Mouse (Mus musculus): ENCODE data around the gene Cox11. TPM values are rescaled to one million over a fixed set of nuclear protein-coding genes. Genes with fewer than 3 reads are reported as not detected.
A peak's percentile ranks its signal among the peaks of the same experiment; 100 is the strongest.

The Cox11 gene
- polyA plus RNA-seq (2016; fragmentation: Nextera tagmentation; extraction: Ambion mirVana): 30.2 and 32.2 TPM in 2 replicates

DNA sequence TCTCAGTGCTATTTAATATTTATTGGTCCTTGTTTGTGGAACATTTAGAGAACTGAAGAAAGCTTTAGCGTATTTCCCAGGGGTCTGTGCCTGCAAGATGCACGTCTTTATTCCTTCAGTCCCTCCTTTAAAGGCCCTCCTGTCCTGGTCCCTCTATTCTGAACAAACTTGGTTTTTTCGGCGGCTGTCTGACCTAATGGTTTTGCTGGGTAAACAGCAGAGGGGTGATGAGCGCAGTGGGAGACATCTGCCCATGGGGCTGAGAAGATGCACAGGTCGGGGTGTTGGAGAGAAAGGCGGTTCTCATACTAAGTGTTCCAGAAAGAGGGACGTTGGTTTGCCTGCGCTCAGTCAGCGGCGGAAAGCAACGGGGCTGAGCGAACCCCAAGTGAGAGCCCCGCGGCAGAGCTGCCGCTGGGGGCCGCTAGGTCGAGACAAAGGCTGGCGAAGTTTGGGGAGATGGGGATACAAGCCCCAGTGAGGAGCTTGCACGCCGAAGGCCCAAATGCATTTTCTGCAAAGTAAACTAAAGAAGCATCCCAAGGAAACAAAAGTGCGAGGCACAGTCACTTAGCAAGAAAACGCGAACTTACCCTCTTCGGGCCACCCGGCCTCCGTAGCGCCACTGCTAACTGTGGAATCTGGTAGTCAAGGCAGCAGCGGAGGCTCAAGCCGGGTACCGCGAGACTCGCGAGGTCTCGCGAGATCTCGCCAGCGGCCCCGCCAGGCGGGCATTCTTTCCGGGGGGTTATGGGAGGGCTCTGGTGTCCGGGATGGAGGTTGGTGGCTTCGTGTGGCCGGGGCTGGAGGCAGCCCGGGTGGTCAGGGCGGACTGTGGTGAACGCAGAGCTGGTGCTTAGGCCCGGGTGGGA is at the start of gene Cox11, which contains the start of gene Stxbp4:
Gene Cox11 (plus strand): TSS at position 734 of the 872 bp plus-strand sequence.
Gene Stxbp4 (minus strand): TSS at position 645 of the 872 bp plus-strand sequence.
- H3K9me3 ChIP-seq: no peaks in the 10 kb centered on the region
- no peaks in the 10 kb centered on the region for H3K27me3 ChIP-seq (ENCODE audit: poor library complexity, severe bottlenecking)
- under 1% methylated on average over 48 of the region's 48 CpGs for WGBS
- H3K4me1 ChIP-seq: peaks cover 29% of the 10 kb centered on the region
- H3K27ac ChIP-seq: peak within 1 kb of the TSS; percentile 99
- H3K4me3 ChIP-seq: peak within 1 kb of the TSS; percentile 88
- DNase-seq (ENCODE audit: extremely low spot score, low spot score): peak; percentile 94
- peaks cover 31% of the 10 kb centered on the region for H3K36me3 ChIP-seq (replicated peaks)

DNA sequence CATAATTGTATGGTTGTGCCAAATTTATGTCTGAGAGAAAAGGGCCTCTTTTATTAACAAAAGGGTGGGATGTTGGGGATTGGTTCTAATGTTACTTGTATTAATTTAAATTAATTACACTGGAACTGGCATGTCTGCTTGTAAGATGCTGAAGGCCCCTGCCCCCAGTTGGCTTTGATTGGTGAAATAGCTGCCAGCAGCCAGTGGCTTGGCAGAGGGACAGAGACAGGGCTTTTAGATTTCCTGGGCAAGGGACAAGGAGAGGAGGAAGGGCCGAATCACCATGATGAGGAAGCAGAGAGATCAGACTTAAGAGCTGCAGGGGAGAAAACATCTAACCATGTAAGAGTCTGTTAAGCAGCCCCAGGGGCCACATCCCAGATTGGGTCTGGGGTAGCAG is 47.0 kb upstream of the Cox11 start:
- no peak for DNase-seq (ENCODE audit: extremely low spot score, low spot score)
- no peak overlapping the region for H3K27ac ChIP-seq
- no peak overlapping the region for H3K4me3 ChIP-seq
- H3K4me1 ChIP-seq: no peaks in the 10 kb centered on the region
- peaks cover 5% of the 10 kb centered on the region; the same call in 1 of the 2 replicates for H3K9me3 ChIP-seq
- H3K27me3 ChIP-seq (ENCODE audit: poor library complexity, severe bottlenecking): no peaks in the 10 kb centered on the region
- 93% methylated on average over 1 of the region's 1 CpGs for WGBS
- peaks cover 82% of the 10 kb centered on the region for H3K36me3 ChIP-seq (replicated peaks)

DNA sequence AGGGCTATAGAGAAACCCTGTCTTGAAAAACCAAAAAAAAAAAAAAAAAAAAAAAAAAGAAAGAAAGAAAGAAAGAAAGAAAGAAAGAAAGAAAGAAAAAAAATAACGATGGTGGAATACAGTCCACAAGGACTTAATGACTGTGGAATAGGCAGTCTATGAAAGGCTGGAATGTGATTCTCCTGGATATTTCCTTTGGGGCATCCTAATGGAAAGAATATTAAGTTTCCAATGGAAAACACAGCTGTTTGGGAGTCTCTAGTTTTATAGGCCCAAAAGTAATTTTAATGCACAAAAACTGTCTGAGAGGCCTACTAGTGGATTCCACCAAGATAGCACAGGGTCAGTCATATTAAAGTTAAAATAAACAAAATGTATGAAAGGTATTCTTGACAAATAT is 42.1 kb upstream of the Cox11 start:
- 86% methylated on average over 1 of the region's 1 CpGs for WGBS
- Histone ChIP-seq H3K4me1 (no peaks in the 10 kb centered on the region), H3K36me3 (replicated peaks) (peaks cover 80% of the 10 kb centered on the region), H3K4me3 (no peak overlapping the region), H3K9me3 (no peaks in the 10 kb centered on the region), H3K27ac (no peak overlapping the region), H3K27me3 (ENCODE audit: poor library complexity, severe bottlenecking) (no peaks in the 10 kb centered on the region)
- DNase-seq (ENCODE audit: extremely low spot score, low spot score): no peak

DNA sequence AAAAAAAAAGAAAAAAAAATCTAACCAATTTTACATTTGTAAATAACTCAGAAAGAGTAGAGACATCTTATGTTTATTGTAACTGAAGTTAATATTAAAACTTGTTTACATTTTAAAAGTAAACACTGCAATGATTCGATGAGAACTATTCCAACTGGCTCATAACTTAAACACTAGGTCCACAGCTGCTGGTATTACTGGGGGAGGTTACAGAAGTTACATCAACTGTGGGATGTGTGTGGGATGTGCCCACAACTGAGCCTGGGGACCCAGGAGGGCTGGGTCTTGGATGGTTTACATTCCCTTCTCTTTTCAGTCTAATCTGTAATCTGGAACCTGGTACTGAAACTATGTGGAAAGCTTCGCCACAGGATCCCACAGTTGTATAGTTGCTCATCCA is 34.9 kb upstream of the Cox11 start:
- 99% methylated on average over 2 of the region's 2 CpGs for WGBS
- no peak for DNase-seq (ENCODE audit: extremely low spot score, low spot score)
- Histone ChIP-seq H3K36me3 (replicated peaks) (peaks cover 80% of the 10 kb centered on the region), H3K9me3 (no peaks in the 10 kb centered on the region), H3K27ac (no peak overlapping the region), H3K4me1 (no peaks in the 10 kb centered on the region), H3K4me3 (no peak overlapping the region), H3K27me3 (ENCODE audit: poor library complexity, severe bottlenecking) (no peaks in the 10 kb centered on the region)

DNA sequence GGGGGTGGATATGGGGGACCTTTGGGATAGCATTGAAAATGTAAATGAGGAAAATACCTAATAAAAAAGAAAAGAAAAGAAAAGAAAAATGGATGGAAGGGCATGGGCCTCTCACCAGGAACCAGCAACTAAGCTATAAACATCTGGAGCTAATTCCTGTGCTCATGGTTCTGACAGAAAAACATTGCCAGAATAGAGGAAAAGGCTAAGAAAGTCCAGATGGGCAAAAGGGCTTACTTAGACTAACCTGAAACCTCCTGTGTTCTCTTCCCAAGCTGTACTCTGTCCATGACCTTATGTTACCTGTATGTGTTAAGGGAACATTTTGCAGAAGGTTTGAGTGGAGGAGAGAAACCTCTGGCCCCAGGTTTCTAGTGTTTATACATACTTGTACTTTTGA is 25.9 kb upstream of the Cox11 start:
- H3K4me1 ChIP-seq: no peaks in the 10 kb centered on the region
- no peak overlapping the region for H3K4me3 ChIP-seq
- no peaks in the 10 kb centered on the region for H3K27me3 ChIP-seq (ENCODE audit: poor library complexity, severe bottlenecking)
- no peak overlapping the region for H3K27ac ChIP-seq
- DNase-seq (ENCODE audit: extremely low spot score, low spot score): no peak
- H3K9me3 ChIP-seq: no peaks in the 10 kb centered on the region
- peaks cover 63% of the 10 kb centered on the region for H3K36me3 ChIP-seq (replicated peaks)

DNA sequence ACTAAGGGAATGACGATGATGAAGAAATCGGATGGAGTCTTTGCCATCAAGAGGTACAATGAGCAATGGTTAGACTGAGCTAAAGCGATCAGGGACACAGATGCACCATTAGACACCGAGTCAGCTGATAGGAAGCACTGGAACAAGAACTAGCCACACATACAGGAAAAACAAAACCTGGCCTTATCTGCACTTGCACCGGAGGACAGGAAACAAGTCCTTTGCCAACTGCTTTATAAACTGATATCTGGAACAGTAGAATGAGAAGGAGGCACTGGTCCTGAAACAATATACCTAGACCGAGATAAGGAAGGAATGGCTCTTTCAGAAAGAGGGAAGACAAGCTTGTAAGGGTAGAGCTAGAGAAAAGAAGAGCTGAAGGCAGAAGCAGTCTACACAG is 23.2 kb upstream of the Cox11 start:
- H3K27ac ChIP-seq: no peak overlapping the region
- DNase-seq (ENCODE audit: extremely low spot score, low spot score): no peak
- H3K4me1 ChIP-seq: no peaks in the 10 kb centered on the region
- no peaks in the 10 kb centered on the region for H3K27me3 ChIP-seq (ENCODE audit: poor library complexity, severe bottlenecking)
- no peak overlapping the region for H3K4me3 ChIP-seq
- H3K9me3 ChIP-seq: no peaks in the 10 kb centered on the region
- H3K36me3 ChIP-seq (replicated peaks): peaks cover 63% of the 10 kb centered on the region
- WGBS: 91% methylated on average over 6 of the region's 6 CpGs

DNA sequence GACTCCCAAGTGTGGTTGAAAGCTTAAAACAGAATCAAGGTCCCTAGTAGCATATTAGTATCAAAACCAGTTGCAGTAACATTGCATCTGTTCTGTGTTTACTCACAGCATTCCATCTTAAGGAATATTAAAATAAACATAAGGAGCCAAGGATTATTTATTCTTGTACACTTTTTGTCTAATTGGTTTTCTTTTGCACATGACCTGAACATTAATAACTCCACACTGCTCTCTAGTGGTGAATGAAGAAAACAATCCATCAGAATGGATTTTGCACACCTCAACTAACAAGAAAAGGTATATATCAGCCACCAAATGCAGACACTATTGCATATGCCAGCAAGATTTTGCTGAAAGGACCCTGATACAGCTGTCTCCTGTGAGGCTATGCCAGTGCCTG is 21.5 kb upstream of the Cox11 start:
- no peaks in the 10 kb centered on the region for H3K27me3 ChIP-seq (ENCODE audit: poor library complexity, severe bottlenecking)
- no peak overlapping the region for H3K27ac ChIP-seq
- no peaks in the 10 kb centered on the region for H3K4me1 ChIP-seq
- no peaks in the 10 kb centered on the region for H3K9me3 ChIP-seq
- DNase-seq (ENCODE audit: extremely low spot score, low spot score): no peak
- H3K36me3 ChIP-seq (replicated peaks): peaks cover 67% of the 10 kb centered on the region
- no peak overlapping the region for H3K4me3 ChIP-seq

DNA sequence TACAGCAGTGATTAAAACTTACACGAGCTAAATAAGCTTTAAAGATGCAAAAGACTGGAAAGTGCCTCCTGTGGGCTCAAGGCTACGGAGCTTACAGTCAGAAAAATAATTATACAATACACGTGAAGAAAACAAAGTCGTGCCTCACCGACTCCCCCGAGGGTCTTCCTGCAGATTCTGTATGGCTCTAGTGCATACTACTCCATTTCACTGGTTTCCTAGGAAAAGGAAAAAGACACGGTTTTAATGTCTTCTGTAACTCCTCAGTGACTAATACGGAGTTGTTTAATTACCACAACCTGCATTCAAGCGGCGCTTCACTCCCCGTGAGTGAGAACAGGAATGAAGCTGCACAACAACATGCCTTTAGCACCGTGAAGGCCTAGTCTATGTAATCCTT is 15.9 kb upstream of the Cox11 start:
- DNase-seq (ENCODE audit: extremely low spot score, low spot score): no peak
- Histone ChIP-seq H3K36me3 (replicated peaks) (peaks cover 36% of the 10 kb centered on the region), H3K4me1 (no peaks in the 10 kb centered on the region), H3K9me3 (no peaks in the 10 kb centered on the region), H3K4me3 (no peak overlapping the region), H3K27ac (no peak overlapping the region), H3K27me3 (ENCODE audit: poor library complexity, severe bottlenecking) (no peaks in the 10 kb centered on the region)
- WGBS: 94% methylated on average over 12 of the region's 12 CpGs

DNA sequence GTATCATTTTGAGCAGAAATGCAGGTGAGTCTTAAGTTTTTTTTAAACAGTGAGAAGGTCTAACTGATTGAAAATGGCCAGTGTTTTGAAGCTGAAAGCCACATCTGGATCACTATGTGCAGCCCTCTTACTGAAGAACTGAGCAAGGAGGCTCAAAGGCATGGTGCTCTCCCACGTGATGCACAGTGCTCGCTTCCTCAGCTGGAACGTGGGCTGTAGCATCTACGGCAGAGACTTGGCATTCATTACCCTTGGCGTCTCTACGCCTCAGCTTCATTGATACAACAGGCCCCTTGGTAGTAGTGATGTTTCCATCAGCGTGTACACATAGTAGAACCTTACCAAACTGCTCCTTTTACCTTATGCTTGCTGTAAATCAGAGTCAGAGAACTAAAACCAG is 15.5 kb upstream of the Cox11 start:
- H3K4me1 ChIP-seq: no peaks in the 10 kb centered on the region
- H3K27me3 ChIP-seq (ENCODE audit: poor library complexity, severe bottlenecking): no peaks in the 10 kb centered on the region
- DNase-seq (ENCODE audit: extremely low spot score, low spot score): no peak
- peaks cover 32% of the 10 kb centered on the region for H3K36me3 ChIP-seq (replicated peaks)
- H3K9me3 ChIP-seq: no peaks in the 10 kb centered on the region
- no peak overlapping the region for H3K4me3 ChIP-seq
- WGBS: 93% methylated on average over 7 of the region's 7 CpGs
- H3K27ac ChIP-seq: no peak overlapping the region

DNA sequence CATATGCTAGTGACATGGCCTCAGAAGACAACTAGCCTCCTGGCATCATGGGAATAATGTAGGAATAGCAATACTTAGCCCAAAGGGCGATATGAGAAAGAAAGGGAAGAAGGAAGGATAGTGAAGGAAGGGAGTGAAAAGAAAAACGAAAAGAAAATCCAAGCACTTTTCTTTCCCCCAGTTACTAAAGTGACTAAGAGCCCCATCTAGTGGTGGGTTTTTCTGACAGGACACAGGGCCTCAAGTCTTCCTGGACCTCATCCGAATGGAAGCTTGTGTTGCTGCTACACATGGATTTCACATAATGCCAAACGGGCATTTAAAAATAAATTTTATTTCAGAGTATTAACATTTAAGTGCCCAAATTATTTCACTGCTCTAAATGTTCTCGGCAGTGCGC is 14.5 kb upstream of the Cox11 start:
- H3K27me3 ChIP-seq (ENCODE audit: poor library complexity, severe bottlenecking): no peaks in the 10 kb centered on the region
- H3K27ac ChIP-seq: no peak overlapping the region
- no peak for DNase-seq (ENCODE audit: extremely low spot score, low spot score)
- H3K4me1 ChIP-seq: no peaks in the 10 kb centered on the region
- no peak overlapping the region for H3K4me3 ChIP-seq
- H3K9me3 ChIP-seq: no peaks in the 10 kb centered on the region
- H3K36me3 ChIP-seq (replicated peaks): peaks cover 24% of the 10 kb centered on the region
- 60% methylated on average over 6 of the region's 6 CpGs for WGBS

DNA sequence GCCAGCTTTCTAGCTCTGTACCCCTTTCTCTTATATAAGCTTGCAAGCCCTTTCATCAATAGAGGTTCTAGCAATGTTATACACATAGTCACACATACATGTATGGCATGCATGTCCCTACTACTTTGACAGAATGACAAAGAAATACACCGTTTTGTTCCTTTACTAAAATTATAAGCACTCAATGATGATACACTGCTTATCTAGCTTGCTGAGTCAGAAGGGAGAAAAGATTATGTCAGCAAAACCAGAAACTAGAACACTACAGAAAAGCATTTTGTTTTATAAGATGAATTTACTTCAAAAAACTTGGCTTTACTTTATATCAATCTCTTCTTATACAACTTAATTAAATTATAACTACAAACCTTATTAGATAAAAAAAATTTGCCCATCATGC is 12.8 kb upstream of the Cox11 start:
- WGBS: 90% methylated on average over 1 of the region's 1 CpGs
- DNase-seq (ENCODE audit: extremely low spot score, low spot score): no peak

DNA sequence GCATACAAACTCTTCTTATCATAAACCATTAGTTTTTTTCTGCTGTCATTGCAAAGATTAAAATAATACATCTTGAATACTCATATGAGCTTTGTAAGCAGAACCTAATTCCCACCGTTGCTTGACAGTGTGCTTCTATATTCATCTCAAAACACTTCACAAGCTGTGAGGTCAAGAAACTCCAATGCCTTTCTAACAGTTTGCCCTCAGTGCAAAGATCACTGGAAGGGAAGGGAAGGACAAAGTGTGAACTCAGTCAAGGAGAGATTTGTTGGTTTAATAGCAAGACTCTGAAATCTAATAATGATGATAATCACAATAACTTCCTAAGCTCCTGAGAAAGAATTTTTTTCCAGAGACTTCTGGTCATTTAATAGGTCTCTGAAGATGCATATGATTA is 10.2 kb upstream of the Cox11 start:
- no peaks in the 10 kb centered on the region for H3K27me3 ChIP-seq (ENCODE audit: poor library complexity, severe bottlenecking)
- H3K4me3 ChIP-seq: no peak overlapping the region
- no peak overlapping the region for H3K27ac ChIP-seq
- H3K9me3 ChIP-seq: no peaks in the 10 kb centered on the region
- DNase-seq (ENCODE audit: extremely low spot score, low spot score): no peak
- WGBS: 91% methylated on average over 1 of the region's 1 CpGs
- peaks cover 17% of the 10 kb centered on the region for H3K36me3 ChIP-seq (replicated peaks)
- no peaks in the 10 kb centered on the region for H3K4me1 ChIP-seq

More for the DNA sequence above, 12.8 kb upstream of the Cox11 start:
- no peaks in the 10 kb centered on the region for H3K27me3 ChIP-seq (ENCODE audit: poor library complexity, severe bottlenecking)
- no peaks in the 10 kb centered on the region for H3K4me1 ChIP-seq
- H3K9me3 ChIP-seq: no peaks in the 10 kb centered on the region
- H3K36me3 ChIP-seq (replicated peaks): peaks cover 27% of the 10 kb centered on the region
- H3K27ac ChIP-seq: no peak overlapping the region
- no peak overlapping the region for H3K4me3 ChIP-seq

DNA sequence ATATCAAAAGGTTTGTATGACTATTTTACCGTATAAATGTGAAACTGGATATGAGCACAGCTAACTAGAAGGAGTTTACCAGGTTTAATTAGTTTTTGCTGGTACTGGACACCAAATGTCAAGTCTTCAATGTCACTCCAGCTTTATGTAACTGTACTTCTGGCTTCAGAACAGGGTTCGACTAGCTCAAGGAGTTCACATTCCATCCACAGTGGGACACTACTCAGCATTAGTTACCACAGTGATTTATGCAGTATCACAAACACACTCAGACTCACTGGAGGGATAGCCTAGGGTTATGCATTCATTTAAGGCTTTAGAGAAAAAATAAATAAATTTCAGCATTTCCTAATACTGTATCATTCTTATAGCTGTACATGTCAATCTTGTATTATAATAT is 5.5 kb upstream of the Cox11 start:
- Histone ChIP-seq H3K27ac (no peak overlapping the region), H3K4me3 (no peak overlapping the region), H3K4me1 (peaks cover 16% of the 10 kb centered on the region), H3K36me3 (replicated peaks) (peaks cover 23% of the 10 kb centered on the region), H3K27me3 (ENCODE audit: poor library complexity, severe bottlenecking) (no peaks in the 10 kb centered on the region), H3K9me3 (no peaks in the 10 kb centered on the region)
- 94% methylated on average over 2 of the region's 2 CpGs for WGBS
- no peak for DNase-seq (ENCODE audit: extremely low spot score, low spot score)
